Mouse (Mus musculus) lung, adult 2 months (tissue): ENCODE measurements around the gene Pck1.
A peak's percentile ranks its signal among the peaks of the same experiment; 100 is the strongest.

Experiments
- CTCF ChIP-seq: fragments of 200-500 bp; IDR thresholded peaks from 2 replicates; pipeline ENCODE4 v1.5.1; 2011; ENCODE audit warnings: mild to moderate bottlenecking, low read length, control low read depth; ENCODE audit not compliant: insufficient read depth
- POLR2A ChIP-seq: fragments of 200-500 bp; IDR thresholded peaks from 2 replicates; pipeline ENCODE4 v1.6.1; 2011; ENCODE audit warnings: low read depth, mild to moderate bottlenecking, control low read depth, low read length, borderline replicate concordance; ENCODE audit errors: extremely low read depth

DNA sequence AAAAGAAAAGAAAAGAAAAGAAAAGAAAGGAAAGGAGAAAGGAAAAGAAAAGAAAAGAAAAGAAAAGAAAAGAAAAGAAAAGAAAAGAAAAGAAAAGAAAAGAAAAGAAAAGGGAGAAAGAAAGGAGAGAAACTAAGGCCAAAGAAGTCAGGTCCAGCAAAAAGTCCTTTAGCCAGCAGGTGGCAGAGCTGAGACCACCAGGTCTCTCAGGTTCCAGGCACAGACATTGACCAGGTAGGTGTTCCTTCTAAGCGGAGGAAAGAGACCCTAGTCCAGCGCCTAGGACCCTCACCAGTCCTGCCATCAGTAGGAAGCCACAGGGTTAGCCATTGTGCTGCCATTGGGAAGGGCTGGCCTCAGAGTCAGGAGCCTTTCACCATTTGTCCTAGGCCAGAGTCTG is 11.5 kb downstream of the Pck1 start:
- peak; percentile 65 for TF ChIP-seq CTCF
- TF ChIP-seq POLR2A = no peak
